Mouse (Mus musculus) brown adipose tissue, adult 24 weeks (tissue): ENCODE data around the gene Tac2. TPM values are rescaled to one million over a fixed set of nuclear protein-coding genes. Genes with fewer than 3 reads are reported as not detected.

ENCODE experiments used
- H3K27ac ChIP-seq: fragments of 200-500 bp; replicated peaks from 2 replicates; pipeline ENCODE4 v1.5.1; 2012; ENCODE audit warnings: low read depth, mild to moderate bottlenecking, low read length
- H3K4me1 ChIP-seq: fragments of 200-500 bp; 2 replicates; pipeline ENCODE4 v1.6.1; 2012; ENCODE audit warnings: low read length, mixed read lengths; ENCODE audit not compliant: control insufficient read depth, insufficient read depth, insufficient read length
- H3K4me3 ChIP-seq: fragments of 200-500 bp; 2 replicates; pipeline ENCODE4 v1.5.1; 2012; ENCODE audit warnings: low read depth, mild to moderate bottlenecking, low read length, moderate library complexity; ENCODE audit not compliant: insufficient read depth
- polyA plus RNA-seq: library from polyadenylated mRNA; stranded (reverse); fragments of >200 nt; gene quantifications from 2 replicates; pipeline ENCODE4 v1.2.4, GENCODE M21; 2012; ENCODE audit not compliant: missing spikeins, insufficient read depth, insufficient read length

Gene Tac2
- polyA plus RNA-seq, 1 experiment, result not detected

GRCm38 (mm10) chr10:127705783-127706182 lies 18.5 kb upstream of the Tac2 start:
- H3K4me3 ChIP-seq, result no peak overlapping the region
- H3K27ac ChIP-seq, result no peak overlapping the region
- H3K4me1 ChIP-seq, result peaks cover 5% of the 10 kb centered on the region; the same call in 1 of the 2 replicates

- H3K4me3 ChIP-seq, result no peak overlapping the region
- H3K27ac ChIP-seq, result no peak overlapping the region
- H3K4me1 ChIP-seq, result peaks cover 5% of the 10 kb centered on the region; the same call in 1 of the 2 replicates
Measured at GRCm38 (mm10) chr10:127707721-127708120, 16.6 kb upstream of the Tac2 start.

- H3K4me3 ChIP-seq, result no peak overlapping the region
- H3K27ac ChIP-seq, result no peak overlapping the region
- peaks cover 5% of the 10 kb centered on the region; the same call in 1 of the 2 replicates for H3K4me1 ChIP-seq
Measured at GRCm38 (mm10) chr10:127708850-127709370, 15.4 kb upstream of the Tac2 start.

- Histone ChIP-seq H3K4me1 (peaks cover 5% of the 10 kb centered on the region; the same call in 1 of the 2 replicates), H3K4me3 (no peak overlapping the region), H3K27ac (no peak overlapping the region)
Measured at GRCm38 (mm10) chr10:127710331-127710730, 13.9 kb upstream of the Tac2 start.

GRCm38 (mm10) chr10:127712736-127713135 lies 11.5 kb upstream of the Tac2 start:
- Histone ChIP-seq H3K4me1 (peaks cover 2% of the 10 kb centered on the region; the same call in 1 of the 2 replicates), H3K4me3 (no peak overlapping the region), H3K27ac (no peak overlapping the region)

- H3K4me1 ChIP-seq, result no peaks in the 10 kb centered on the region
- no peak overlapping the region for H3K4me3 ChIP-seq
- H3K27ac ChIP-seq, result no peak overlapping the region
Measured at GRCm38 (mm10) chr10:127721671-127722418, 2.4 kb upstream of the Tac2 start.

- Histone ChIP-seq H3K4me3 (no peak overlapping the region), H3K27ac (no peak overlapping the region), H3K4me1 (no peaks in the 10 kb centered on the region)
Measured at GRCm38 (mm10) chr10:127725136-127725535, 858 bp downstream of the Tac2 start.

- no peak overlapping the region for H3K27ac ChIP-seq
- H3K4me3 ChIP-seq, result no peak overlapping the region
- H3K4me1 ChIP-seq, result no peaks in the 10 kb centered on the region
Measured at GRCm38 (mm10) chr10:127728437-127728836, 4.2 kb downstream of the Tac2 start.

GRCm38 (mm10) chr10:127730285-127730932 lies 6.1 kb downstream of the Tac2 start:
- no peak overlapping the region for H3K4me3 ChIP-seq
- no peaks in the 10 kb centered on the region for H3K4me1 ChIP-seq
- no peak overlapping the region for H3K27ac ChIP-seq

GRCm38 (mm10) chr10:127730933-127731310 lies 6.6 kb downstream of the Tac2 start:
- H3K4me3 ChIP-seq, result no peak overlapping the region
- no peaks in the 10 kb centered on the region for H3K4me1 ChIP-seq
- no peak overlapping the region for H3K27ac ChIP-seq

GRCm38 (mm10) chr10:127731397-127731796 lies 7.1 kb downstream of the Tac2 start:
- Histone ChIP-seq H3K4me1 (no peaks in the 10 kb centered on the region), H3K27ac (no peak overlapping the region), H3K4me3 (no peak overlapping the region)

GRCm38 (mm10) chr10:127734434-127734833 lies 10.2 kb downstream of the Tac2 start:
- Histone ChIP-seq H3K4me3 (no peak overlapping the region), H3K27ac (no peak overlapping the region), H3K4me1 (no peaks in the 10 kb centered on the region)

GRCm38 (mm10) chr10:127736266-127736665 lies 12.0 kb downstream of the Tac2 start:
- Histone ChIP-seq H3K27ac (no peak overlapping the region), H3K4me1 (peaks cover 2% of the 10 kb centered on the region; the same call in 1 of the 2 replicates), H3K4me3 (no peak overlapping the region)

- no peak overlapping the region for H3K4me3 ChIP-seq
- peaks cover 2% of the 10 kb centered on the region; the same call in 1 of the 2 replicates for H3K4me1 ChIP-seq
- H3K27ac ChIP-seq, result 0 out of 2 replicates have a peak overlapping the region, but pooled peaks have one; percentile 37
Measured at GRCm38 (mm10) chr10:127736916-127737315, 12.6 kb downstream of the Tac2 start.

- H3K4me3 ChIP-seq, result no peak overlapping the region
- H3K27ac ChIP-seq, result peak overlapping the region; percentile 37; the same call in 1 of the 2 replicates
- peaks cover 2% of the 10 kb centered on the region; the same call in 1 of the 2 replicates for H3K4me1 ChIP-seq
Measured at GRCm38 (mm10) chr10:127737552-127737951, 13.3 kb downstream of the Tac2 start.
